Mouse (Mus musculus): ENCODE data around the gene Polm. TPM values are rescaled to one million over a fixed set of nuclear protein-coding genes. Genes with fewer than 3 reads are reported as not detected.
A peak's percentile ranks its signal among the peaks of the same experiment; 100 is the strongest.

Polm gene
- 10 to 100 TPM; 15.9 to 18.3 TPM for total RNA-seq (2021)
- long read RNA-seq, experiment 1, partial matches to known transcripts: 1 of 8 reads
- long read RNA-seq, experiment 1, other reads (novel, unspliced or antisense): 4 of 8 reads
- long read RNA-seq, experiment 2, transcript Polm-201 (11 exons, 2,924 nt): major isoform, 5 of 14 reads
- long read RNA-seq, experiment 2, partial matches to known transcripts: 3 of 14 reads
- long read RNA-seq, experiment 2, other reads (novel, unspliced or antisense): 6 of 14 reads

GRCm38 (mm10) chr11:5837251-5838246 is at the start of gene Polm:
Polm (minus strand) TSS chr11:5838016.
- peak; percentile 74 to 89 for DNase-seq (ENCODE audit: low spot score in 2 of 2)

- no peak for DNase-seq (ENCODE audit: low spot score in 2 of 2)
Observed at GRCm38 (mm10) chr11:5887250-5887649, 49.4 kb upstream of the Polm start.

DNA sequence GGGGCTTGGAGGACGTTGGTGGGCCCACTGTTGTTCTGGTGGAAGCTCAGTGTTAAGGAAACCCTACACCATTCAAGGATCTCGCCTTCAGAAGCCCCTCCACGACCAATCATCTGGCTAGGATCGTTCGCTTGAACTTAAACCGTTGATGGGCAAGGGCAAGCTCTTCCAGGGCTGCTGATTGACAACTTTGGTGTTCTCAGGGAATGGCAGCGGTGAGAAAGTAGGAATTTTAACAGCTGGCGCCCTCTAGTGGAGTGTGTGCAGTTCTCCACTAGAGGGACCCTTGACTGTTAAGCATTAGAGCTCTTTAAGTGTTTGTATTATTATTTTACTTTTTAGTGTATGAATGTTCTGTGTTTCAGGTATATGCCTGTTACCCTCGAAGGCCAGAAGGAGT is 48.4 kb upstream of the Polm start:
- DNase-seq (ENCODE audit: low spot score in 2 of 2): no peak

DNA sequence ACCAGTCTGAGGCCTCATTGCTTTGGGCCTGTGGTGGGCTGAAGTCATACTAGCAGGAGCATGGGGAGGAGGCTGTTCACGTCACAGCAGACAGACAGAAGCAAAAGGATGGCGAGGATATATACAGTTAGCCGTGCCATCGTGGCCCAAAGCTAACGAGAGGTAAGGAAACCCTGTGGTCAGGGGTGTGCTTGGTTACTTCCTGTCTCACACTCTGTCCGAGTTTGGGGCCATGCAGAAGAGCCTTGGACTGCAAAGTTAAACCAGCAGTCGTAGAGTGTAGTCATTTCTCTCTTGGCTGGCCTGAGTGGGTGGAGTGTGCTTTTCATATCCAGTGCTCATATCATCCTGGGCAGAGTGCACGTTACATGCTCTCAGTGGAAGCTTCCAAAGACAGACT is 44.7 kb upstream of the Polm start:
- DNase-seq (ENCODE audit: low spot score in 2 of 2): no peak

DNA sequence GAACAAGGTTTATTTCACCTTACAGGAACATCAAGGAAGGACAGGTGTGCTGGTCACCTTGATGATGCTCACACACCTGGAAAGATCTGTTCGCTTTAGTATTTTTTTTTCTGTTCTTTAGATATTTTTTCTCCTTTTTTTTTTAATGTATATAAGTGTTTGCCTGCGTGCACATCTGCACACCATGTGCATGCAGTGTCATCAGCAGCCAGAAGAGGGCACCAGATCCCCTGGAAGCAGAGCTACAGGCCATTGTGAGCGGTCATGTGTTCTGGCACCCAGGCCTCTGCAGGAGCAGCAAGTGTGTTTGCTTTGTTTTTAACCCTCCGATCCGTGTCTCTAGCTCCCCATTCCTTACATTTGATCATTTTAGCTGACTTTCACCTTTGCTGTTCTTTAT is 42.1 kb upstream of the Polm start:
- DNase-seq (ENCODE audit: low spot score in 2 of 2): no peak

DNA sequence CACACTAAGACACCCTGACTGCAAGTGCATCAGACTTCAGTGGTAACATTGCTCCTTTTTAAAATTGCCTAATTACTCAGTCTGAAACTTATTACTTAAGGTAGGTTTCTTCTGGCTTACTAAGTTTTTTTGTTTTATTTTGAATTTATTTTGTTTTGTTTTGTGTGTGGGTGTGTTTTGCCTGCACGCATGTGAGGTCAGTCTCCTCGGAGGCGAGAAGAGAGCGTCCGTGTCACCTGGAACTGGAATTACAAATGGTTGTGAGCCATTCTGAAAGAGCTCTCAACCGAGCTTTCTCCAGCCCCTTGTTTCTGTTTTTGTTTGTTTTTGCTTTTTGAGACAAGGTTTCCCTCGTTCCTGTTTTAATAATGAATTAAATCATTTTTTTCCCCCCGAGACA is 40.8 kb upstream of the Polm start:
- DNase-seq (ENCODE audit: low spot score in 2 of 2): no peak

DNA sequence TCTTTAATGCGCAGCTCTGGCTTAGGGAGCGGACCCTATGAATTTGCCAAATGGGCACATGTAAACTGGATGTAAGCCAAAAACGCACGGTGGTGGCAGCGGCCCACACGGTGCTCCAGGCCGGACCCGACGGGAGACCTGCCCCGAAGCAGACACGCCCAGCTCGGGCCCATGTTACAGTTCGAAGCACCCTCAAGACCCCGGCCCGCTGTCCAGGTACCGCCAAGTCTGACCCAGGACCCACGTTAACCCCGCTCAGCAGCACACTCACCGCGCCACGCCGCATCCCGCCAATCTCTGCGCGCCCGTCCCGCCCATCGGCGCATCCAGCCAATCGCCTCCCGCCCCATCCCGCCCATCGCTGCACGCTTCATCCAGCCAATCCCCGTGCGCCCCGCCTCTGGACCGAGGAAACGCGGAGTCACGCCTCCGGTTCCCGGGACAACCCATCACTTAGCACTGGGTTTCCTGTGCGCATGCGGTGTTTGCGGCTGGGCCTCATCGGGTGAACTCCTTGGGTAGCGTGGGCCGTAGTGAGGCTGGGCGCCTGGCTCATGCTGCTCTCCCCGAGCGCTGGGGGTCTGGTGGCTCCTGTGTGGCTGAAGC is 40.2 kb upstream of the Polm start, which contains the start of gene Pold2:
Gene Pold2, minus strand, starts transcription at position 372 of the 606 bp plus-strand sequence.
- DNase-seq (ENCODE audit: low spot score in 2 of 2): peak; percentile 92 to 97

GRCm38 (mm10) chr11:5877421-5877820 is 39.6 kb upstream of the Polm start:
- DNase-seq (ENCODE audit: low spot score in 2 of 2): no peak

DNA sequence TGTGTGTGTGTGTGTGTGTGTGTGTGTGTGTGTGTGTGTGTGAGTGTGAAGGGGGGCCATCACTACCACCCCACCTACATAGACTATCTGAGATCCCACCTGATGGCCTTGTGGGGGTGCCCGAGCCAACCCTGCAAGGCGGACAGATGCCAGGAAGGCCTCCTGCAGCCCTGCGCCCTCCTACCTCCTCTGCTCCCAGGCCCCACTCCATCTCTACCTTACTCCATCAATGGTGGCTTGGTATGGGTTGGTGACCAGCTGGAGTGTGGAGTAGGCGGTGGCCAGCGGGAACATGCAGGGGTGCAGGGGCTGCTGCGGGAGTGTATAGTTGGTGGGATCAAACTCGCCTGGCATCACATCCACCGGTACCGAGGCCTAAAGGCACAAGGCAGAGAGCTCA is 35.4 kb upstream of the Polm start:
- no peak for DNase-seq (ENCODE audit: low spot score in 2 of 2)

DNA sequence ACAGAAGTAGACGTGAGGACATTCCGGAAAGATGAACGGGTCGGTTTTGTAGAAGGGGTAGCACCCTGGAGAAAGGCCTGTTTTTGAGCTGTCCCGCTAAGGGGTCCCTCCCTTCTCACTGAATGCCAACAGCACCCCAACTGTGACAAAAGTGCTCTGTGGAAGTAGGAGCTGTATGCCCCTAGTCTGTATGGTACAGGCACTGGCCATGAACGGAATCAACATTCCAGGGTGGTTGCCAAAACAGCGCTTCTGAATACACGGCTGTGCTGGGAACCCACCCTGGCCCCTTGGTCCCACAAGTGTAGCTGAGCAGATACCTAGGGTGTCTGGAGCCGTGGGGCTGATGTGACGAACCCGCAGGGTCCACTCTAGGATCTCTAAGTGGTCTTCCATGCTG is 34.9 kb upstream of the Polm start:
- no peak for DNase-seq (ENCODE audit: low spot score in 2 of 2)

DNA sequence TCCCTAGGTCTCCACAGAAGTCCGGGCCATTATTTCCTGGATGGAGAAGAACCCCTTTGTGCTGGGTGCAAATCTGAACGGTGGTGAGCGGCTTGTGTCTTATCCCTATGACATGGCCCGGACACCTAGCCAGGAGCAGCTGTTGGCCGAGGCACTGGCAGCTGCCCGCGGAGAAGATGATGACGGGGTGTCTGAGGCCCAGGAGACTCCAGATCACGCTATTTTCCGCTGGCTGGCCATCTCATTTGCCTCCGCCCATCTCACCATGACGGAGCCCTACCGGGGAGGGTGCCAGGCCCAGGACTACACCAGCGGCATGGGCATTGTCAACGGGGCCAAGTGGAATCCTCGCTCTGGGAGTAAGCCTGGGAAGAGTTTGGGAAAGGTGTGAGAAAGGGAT is 32.3 kb upstream of the Polm start:
- no peak for DNase-seq (ENCODE audit: low spot score in 2 of 2)

- no peak for DNase-seq (ENCODE audit: low spot score in 2 of 2)
Observed at GRCm38 (mm10) chr11:5869331-5869730, 31.5 kb upstream of the Polm start.

DNA sequence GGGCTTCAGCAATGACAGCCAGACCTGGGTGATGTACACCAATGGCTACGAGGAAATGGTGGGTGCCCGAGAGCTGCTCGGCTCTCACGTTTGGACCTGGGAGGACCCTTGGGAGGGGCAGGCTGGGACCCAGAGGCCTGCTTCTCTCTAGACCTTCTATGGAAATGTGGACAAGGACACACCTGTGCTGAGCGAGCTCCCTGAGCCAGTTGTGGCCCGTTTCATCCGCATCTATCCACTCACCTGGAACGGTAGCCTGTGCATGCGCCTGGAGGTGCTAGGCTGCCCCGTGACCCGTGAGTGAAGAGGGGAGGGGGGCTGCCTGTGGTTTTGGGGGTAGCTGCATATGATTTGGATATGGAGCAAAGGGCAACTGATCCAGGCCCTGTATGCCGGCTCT is 30.5 kb upstream of the Polm start:
- DNase-seq (ENCODE audit: low spot score in 2 of 2): no peak

DNA sequence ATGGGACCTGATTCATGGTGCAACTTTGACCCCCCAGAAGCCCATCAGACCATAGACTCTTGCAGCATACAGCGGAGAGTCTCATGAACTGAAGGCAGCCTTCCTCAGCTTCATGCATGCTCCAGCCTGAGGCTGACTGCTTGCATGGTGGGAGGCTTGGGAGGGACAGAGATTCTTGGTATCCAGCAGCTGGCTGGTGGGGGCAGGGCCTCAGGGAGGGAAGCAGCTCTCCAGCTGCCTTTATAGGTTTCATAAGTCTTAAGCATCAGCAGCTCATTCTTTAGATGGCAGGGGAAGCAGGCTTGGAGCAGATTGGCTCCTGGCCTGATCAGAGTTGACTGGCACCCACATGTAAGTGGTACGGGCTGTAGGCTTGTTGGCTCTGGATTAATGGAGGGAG is 29.4 kb upstream of the Polm start:
- no peak for DNase-seq (ENCODE audit: low spot score in 2 of 2)

DNA sequence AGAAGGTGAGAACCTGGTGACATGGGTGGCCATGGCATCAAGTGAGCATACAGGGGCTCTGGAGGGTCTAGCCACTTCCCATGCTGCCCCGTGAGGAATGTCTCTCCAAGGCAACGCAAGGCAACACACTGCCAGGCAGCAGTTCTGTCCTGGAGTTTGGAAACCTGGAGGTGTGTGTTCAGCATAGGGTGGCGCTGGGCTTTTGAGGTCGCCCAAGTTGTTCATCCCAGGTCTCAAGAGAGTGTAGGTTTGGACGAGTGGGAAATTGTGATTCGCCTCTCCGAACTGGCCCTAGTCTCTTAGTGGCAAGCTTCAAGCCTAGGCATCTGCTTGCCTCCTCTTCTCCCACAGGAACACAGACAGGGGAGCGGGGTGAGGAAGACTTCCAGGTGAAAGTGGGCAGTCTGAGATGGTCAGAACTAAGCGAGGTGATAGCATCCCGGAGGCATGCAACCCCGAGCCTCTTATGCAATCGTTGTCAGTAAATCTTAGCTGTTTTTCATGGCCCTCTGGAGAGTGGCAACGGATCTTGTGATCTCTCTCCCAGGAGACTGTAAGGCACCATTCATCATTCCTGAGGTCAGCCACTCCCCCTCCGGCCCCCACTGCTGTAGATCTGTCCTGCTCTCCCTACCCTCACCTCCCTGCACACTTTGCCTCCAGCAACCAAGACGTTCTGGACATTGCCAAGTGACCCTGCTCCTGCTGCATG is 24.7 kb upstream of the Polm start:
- peak in 1 of 2 experiments; percentile 53 for DNase-seq (ENCODE audit: low spot score in 2 of 2)

DNA sequence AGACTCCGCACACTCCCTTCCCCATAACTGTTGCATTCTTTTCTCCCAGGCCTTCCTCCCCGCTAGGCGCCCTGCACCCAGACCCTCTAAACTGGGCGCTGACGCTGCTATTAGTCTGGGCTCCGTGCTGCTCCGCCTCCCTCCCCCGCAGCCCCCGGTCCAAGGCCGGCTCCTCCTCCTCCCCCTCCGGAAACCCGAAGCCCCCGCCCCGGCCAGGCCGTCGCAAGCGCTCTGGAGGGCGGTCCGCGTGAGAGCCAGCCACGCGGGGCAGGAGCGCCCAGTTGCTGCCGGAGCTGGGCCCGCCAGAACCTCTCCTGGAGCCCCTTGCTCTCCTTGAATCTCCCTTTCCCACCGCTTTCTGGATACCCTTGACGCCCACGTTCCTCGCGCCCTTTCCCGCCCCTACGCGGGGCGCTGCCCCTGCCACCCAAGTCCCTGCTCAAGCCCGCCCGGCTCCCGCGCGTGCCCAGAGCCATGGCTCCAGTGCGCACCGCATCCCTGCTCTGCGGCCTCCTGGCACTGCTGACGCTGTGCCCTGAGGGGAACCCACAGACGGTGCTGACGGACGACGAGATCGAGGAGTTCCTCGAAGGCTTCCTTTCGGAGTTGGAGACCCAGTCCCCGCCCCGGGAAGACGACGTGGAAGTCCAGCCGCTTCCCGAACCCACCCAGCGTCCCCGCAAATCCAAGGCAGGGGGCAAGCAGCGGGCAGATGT is 24.0 kb upstream of the Polm start, which contains the start of gene Aebp1:
Gene Aebp1, plus strand, starts transcription at position 270 of the 716 bp plus-strand sequence.
- DNase-seq (ENCODE audit: low spot score in 2 of 2): peak; percentile 62 to 72

- DNase-seq (ENCODE audit: low spot score in 2 of 2): no peak
Observed at GRCm38 (mm10) chr11:5860639-5861038, 22.8 kb upstream of the Polm start.

- DNase-seq (ENCODE audit: low spot score in 2 of 2): no peak
Observed at GRCm38 (mm10) chr11:5859883-5860550, 22.2 kb upstream of the Polm start.

DNA sequence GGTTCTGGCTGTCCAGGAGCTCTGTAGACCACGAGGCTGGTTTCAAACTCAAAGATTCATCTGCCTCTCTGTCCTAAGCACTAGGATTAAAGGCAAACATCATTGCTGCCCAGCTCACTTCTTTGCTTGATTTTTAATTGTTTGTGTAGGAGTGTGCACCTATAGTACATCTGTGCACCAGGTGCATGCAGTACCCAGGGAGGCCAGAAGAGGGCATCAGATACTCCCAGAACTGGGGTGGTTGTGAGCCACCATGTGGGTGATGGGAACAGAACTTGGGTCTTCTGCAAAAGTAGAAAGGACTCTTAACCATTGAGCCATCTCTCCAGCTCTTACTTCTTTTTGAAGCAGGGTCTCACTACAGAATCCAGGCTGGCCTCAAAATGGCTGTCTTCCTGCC is 20.9 kb upstream of the Polm start:
- no peak for DNase-seq (ENCODE audit: low spot score in 2 of 2)

Measured in adrenal gland, postnatal 4 days (tissue).